Mouse (Mus musculus): ENCODE data around the gene Kat2b.
A peak's percentile ranks its signal among the peaks of the same experiment; 100 is the strongest.
"Not testable (repeated sequence)": the region's sequence is repeated elsewhere in the genome, so short reads cannot be mapped to it uniquely, and the experiment has no call there.

The Kat2b gene

GRCm38 (mm10) chr17:53659230-53659629 lies 92.6 kb downstream of the Kat2b start:
- no peak for DNase-seq (ENCODE audit: low read depth, low spot score)

GRCm38 (mm10) chr17:53659738-53660137 lies 93.1 kb downstream of the Kat2b start:
- DNase-seq (ENCODE audit: low read depth, low spot score) = no peak

GRCm38 (mm10) chr17:53661056-53661840 lies 94.6 kb downstream of the Kat2b start:
- DNase-seq (ENCODE audit: low read depth, low spot score) = no peak

- DNase-seq (ENCODE audit: low read depth, low spot score) = no peak
Measured at GRCm38 (mm10) chr17:53664267-53664666, 97.6 kb downstream of the Kat2b start.

- no peak for DNase-seq (ENCODE audit: low read depth, low spot score)
Measured at GRCm38 (mm10) chr17:53664703-53665382, 98.2 kb downstream of the Kat2b start.

- DNase-seq (ENCODE audit: low read depth, low spot score) = no peak
Measured at GRCm38 (mm10) chr17:53670453-53670852, 103.8 kb downstream of the Kat2b start.

- DNase-seq (ENCODE audit: low read depth, low spot score) = no peak
Measured at GRCm38 (mm10) chr17:53678716-53679115, 112.1 kb downstream of the Kat2b start.

- DNase-seq (ENCODE audit: low read depth, low spot score) = no peak
Measured at GRCm38 (mm10) chr17:53688321-53688720, 121.7 kb downstream of the Kat2b start.

- DNase-seq (ENCODE audit: low read depth, low spot score) = peak; percentile 94
Measured at GRCm38 (mm10) chr17:53688877-53689802, 122.5 kb downstream of the Kat2b start, which contains the start of gene Sgo1. Sgo1 (minus strand) TSS chr17:53689333.

- DNase-seq (ENCODE audit: low read depth, low spot score) = no peak
Measured at GRCm38 (mm10) chr17:53689946-53690345, 123.3 kb downstream of the Kat2b start.

GRCm38 (mm10) chr17:53694039-53694438 lies 127.4 kb downstream of the Kat2b start:
- DNase-seq (ENCODE audit: low read depth, low spot score) = no peak

- not testable (repeated sequence) for DNase-seq (ENCODE audit: low read depth, low spot score)
Measured at GRCm38 (mm10) chr17:53697521-53697920, 130.9 kb downstream of the Kat2b start.

- DNase-seq (ENCODE audit: low read depth, low spot score) = no peak
Measured at GRCm38 (mm10) chr17:53714453-53714852, 147.8 kb downstream of the Kat2b start.

- not testable (repeated sequence) for DNase-seq (ENCODE audit: low read depth, low spot score)
Measured at GRCm38 (mm10) chr17:53715161-53715560, 148.5 kb downstream of the Kat2b start.

GRCm38 (mm10) chr17:53718474-53718873 lies 151.8 kb downstream of the Kat2b start:
- no peak for DNase-seq (ENCODE audit: low read depth, low spot score)

- not testable (repeated sequence) for DNase-seq (ENCODE audit: low read depth, low spot score)
Measured at GRCm38 (mm10) chr17:53718916-53719315, 152.3 kb downstream of the Kat2b start.

Measured in WW6 (cell line).